Mouse (Mus musculus) mouse embryonic stem cell (cell line): ENCODE data around the gene Tgfbr1.

Experiments used
- in situ Hi-C, 2 experiments: fragments of 300-500 bp; cut with MboI; formaldehyde crosslinking; loops; 1 replicate in 1 of 2; 3 replicates in 1 of 2; pipeline ENCODE4 v1.14.3; 2019 to 2020; ENCODE audit warnings: low sequenced_read_pairs in 2 of 2, low pct_unique_long_range_greater_than_20kb in 1 of 2, mixed read lengths in 1 of 2; ENCODE audit not compliant: unreplicated experiment in 1 of 2

Tgfbr1 gene

DNA sequence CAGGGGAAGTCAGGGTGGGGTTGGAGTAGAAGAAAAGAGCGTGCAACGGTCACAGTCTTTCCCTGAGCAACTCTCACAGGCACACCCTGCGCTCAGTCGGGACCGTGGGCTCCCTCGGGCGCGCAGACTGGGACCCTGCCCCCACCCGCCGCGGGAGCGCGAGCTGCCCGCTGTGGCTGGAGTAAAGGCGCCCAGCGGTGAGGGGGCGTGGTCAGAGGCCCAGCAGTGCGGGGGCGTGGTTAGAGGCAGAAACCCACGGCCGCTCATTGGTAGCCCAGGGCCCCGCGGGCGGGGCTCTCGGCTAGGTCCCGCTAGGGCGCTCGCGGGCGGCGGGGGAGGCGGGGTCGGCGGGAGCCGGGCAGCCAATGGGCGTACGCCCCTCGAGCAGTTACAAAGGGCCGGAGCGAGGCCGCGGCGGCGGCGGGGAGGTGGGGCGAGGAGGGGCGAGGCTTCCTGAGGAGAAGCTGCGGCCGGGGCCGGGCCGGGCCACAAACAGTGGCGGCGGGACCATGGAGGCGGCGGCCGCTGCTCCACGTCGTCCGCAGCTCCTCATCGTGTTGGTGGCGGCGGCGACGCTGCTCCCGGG lies at the start of gene Tgfbr1:
TSS of gene Tgfbr1 (plus strand) at position 420 of the 586 bp plus-strand sequence.
- in situ Hi-C loops: no loop called here

DNA sequence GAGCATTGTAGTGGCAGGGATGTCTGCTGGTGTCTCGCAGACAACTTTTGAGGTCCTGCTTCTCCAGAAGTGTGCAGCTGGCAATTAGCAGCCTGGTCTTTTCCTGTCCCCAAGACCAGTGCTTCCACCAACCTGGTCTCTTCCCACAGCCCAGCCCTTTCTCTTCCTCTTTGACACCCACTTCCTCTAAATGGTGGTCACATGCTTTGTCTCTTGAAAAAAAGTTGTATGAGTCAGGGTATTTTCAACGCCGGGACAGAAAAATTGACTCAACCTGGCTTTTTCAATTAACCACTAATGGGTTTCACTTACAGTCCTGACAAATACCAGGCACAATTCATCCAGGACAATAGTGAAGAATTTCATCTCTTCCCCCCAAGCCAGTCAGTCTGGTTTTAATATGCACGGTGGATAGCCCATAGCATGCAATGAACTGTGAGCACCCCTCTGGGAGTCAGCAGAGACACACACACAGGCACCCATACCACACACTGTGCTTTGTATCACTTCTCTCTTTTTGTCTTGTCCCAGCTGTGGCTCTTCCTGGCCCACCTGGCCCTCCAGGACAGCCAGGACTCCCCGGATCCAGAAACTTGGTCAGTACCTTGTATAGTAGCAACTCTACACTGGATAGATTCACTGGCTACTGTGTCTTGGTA lies 49.6 kb upstream of the Tgfbr1 start:
- in situ Hi-C loops: no loop called here

DNA sequence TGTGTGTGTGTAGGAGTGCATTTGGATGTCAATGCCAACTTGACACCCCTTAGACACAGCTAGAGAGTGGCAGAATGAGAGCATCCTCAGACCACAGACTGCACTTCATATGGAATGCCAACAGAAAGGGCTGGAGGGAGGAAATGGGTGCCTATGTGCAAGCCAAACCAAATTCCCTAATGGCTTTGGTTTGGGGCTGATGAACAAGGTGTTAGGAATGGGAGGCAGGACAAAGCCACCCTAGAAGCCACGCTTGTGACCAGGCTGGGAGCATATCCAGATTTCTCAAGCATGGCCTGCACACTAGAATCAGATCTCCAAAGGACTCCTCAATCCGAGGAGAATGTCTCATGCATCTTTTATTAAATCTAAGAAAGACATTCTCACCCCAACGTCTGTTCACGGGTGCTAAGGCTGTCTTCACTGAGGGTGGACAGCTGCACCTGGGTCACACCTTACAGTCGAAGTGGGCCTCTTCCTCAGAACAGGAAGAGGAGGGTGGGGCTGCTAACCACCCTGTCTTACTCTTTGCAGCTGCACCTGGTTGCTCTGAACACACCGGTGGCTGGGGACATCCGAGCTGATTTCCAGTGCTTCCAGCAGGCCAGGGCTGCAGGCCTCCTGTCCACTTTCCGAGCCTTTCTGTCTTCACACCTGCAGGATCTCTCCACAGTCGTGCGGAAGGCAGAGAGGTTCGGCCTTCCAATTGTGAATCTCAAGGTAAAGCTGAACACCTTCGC lies 43.0 kb upstream of the Tgfbr1 start:
- in situ Hi-C loops: no loop called here

DNA sequence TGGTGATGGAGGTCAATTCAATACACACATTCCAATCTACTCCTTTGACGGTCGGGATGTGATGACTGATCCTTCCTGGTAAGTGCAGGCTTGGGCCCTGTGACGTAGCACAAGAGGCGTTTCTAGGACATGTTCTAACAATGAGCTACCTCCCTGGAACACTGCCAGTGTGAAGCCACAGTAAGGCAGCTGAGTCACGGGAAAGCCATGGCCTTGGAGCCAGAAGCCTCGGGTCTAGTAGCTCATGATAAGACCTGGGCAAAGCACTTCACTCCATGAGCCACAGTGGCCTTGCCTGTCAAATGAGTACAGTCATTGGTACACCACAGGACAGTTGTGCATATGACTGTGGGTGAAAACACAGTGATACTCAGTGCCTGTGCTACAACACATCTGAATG lies 42.2 kb upstream of the Tgfbr1 start:
- in situ Hi-C loops: no loop called here

DNA sequence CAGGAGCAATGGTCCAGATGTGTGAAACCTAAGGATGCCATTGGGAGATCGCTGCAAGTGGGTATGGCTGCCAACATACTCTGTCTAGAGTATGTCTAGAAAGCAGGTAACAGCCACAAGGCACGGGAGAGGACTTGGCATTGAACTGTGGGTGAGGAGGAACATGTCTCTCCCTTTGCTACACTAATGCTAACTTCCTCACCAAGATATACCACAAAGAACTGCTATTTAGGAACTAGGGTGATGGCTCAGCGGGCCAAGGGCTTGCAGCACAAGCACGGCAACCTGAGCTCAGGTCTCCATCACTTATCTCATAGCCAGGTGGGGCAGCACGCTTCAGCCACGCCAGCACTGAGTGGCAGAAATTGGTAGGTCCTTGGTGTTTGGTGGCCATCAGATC lies 41.6 kb upstream of the Tgfbr1 start:
- in situ Hi-C loops: no loop called here

DNA sequence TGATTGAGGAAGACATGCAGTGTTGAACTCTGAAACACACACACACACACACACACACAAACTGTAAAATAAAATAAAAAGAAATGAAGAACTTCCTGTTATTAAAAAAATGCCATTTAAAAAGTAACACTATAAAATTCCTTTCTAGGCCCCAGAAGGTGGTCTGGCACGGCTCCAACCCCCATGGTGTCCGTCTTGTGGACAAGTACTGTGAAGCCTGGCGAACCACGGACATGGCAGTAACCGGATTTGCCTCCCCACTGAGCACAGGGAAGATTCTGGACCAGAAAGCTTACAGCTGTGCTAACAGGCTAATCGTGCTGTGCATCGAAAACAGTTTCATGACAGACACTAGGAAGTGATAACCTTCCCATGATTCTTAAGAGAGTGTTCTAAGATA lies 41.1 kb upstream of the Tgfbr1 start:
- in situ Hi-C loops: no loop called here

DNA sequence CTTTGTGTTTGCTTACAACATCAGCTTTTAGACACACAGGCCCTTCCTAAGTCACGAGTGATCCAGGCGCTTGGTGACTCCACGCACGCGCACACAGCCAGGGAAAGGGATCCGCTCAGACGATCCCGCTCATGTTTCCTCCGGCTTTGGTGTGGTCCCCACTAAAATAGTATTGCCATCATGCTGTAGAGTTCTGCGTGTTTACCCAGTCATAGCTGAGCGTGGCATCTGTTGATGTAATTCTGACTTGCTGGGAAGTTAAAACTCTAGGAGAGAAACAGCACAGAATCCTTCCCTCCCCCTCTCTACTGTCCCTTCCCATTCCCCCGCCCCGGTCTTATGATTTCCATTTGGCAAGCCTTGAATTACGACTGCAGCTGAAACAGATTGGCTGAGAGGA lies 40.3 kb upstream of the Tgfbr1 start:
- in situ Hi-C loops: no loop called here

DNA sequence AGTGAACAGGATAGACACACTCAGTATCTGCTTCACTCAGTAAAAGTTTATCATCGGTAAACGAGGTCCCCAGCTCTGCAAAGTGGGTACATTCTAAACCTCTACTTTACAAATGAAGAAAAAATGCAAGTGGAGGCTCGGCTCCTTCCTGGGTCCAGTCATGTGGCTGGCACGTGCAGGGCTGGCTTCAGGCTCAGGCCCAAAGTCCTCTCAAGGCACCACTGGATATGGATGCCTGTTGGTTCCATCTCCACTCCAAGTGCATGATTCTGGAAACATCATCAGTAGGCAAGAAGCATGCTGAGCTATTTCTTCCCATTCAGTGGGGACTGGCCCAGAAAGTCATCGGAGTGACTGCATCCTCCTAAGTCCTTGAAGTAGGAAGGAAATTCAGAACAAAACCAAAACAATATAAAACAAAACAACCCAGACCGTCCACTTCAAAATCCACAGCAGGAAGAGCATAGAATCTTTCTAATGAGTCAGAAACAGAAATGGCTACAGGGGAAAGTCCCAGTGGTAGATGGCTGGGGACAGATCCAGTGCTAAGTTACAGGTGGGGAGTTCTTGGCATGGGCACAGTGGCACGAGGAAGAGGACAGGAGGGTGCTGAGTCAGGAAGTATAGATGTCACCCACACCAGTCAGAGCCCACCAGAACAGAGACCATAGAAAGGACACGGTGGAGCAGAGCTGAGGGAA lies 39.2 kb upstream of the Tgfbr1 start:
- in situ Hi-C loops: no loop called here

DNA sequence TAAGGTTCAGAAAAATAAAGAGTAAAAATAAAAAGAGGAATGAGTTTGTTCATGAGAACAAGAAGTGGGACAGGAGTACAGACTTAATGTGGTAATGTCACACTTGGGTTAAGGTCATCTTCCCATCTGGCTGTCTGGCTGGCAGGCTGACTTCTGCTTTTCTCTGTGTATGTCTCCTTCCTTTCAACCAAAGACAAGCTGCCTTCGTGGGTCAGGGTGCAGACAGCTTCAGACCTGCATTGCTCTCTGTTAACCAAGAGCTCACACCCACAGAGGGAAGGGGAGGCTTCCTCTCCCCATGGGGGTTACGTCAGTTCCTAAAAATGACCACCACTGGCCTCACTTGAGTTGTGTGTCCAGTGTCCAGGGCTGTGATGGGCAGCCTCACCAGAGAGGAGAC lies 37.6 kb upstream of the Tgfbr1 start:
- in situ Hi-C loops: no loop called here

DNA sequence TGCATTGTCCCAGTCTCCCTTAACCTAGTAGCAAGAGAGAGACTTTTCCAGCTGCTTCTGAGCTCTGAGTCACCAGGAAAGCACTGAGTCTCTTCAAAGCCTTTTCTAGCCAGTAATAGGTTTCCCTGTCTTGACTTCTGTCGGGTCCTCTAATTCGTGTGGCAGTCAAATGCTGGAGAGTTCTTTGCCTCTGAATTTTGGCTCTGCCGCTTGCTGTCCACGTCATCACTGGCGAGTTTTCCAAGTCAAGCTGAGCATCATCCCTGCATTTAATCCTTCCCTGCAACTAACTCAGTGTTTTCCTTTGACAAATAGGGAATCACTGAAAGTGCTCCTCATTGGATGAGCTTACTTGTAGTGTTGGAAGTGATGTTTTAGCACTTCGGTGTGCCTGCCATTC lies 36.6 kb upstream of the Tgfbr1 start:
- in situ Hi-C loops: no loop called here

DNA sequence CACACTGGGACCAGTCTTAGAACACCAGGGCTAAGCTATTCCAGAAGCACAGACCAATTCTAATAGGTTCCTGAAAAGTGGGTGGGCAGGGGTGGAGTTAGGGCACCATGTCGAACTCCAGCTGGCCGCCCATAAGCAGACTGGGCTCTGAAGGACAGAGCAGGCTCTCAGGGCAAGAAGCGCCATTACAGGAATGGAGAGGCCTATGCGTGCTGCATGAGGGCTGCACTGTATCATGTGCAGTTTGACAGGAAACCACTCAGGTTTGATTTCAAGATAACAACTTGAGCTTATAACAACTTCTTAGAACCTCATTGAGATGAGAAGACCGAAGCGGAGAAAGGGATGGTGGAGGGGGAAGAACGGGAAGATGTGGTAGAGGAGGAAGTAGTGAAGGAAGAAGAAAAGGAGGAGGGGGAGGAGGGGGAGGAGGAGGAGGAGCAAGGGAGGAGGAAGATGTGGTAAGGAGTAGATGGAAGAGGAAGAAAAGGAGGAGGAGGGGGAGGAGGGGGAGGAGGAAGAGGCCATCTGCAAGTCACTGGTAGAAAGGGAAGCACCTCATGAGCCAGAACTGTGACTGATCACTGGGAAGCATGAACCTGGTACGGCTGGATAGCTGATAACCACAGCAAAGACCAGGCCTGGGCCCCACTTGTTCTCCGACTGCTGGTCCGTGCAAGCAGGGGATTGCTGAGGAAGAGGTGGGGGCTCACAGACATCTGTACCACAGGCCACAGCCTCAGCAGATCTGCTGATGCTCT lies 33.3 kb upstream of the Tgfbr1 start:
- in situ Hi-C loops: no loop called here

DNA sequence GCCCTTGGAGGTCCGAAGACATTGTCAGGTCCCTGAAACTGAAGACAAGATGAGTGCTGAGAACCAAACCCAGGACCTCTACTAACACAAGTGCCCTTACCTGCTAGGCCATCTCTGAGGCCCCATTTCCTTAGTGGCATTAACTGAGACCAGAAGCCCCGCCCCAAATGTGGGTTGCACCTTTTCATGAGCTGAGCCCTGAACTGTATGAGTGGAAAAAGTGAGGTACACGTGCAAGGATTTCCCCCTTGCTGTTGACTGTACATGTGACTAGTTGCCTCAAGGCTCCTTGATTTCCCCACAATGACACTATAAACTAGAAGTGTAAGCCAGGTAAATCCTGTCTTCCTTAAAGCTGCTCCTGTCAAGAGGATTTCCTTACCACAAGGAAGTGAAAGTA lies 30.7 kb upstream of the Tgfbr1 start:
- in situ Hi-C loops: no loop called here

DNA sequence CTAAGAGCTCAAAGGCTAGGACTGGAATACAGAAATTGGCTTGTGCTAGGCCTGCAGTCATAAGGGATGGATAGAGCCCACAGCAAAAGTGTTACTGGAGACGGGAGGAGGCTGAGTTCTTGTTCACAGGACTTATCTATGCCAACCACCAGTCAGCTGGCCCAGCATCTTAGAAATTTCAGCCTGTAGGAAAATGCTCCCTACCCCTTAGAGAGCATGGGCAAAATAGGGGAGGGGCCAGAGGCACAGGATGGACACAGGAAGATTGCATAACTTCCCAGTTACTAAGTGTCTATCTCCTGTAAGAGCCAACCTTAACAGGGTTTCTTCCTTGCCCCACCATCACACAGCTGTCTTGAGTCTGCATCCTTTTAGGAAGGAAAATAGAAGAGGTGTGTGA lies 28.8 kb upstream of the Tgfbr1 start:
- in situ Hi-C loops: no loop called here

DNA sequence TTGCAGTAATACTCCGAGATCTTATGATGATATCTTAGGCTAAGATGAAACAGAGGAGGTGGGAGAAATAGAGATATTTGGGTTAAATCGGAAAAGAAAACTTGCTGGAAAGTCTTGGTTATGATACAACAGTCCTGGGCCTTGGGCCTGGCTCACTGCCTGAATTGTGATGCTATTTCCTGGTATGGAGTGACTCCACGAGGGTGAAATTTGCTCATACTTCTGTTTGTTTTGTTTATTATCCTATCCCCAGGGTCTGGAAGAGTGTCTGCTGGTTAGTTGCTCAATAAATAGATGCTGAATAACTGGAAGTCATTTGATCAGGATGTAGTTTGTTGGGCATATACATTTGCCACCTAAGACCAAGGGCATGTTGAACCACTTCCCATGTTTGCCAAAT lies 25.2 kb upstream of the Tgfbr1 start:
- in situ Hi-C loops: no loop called here

DNA sequence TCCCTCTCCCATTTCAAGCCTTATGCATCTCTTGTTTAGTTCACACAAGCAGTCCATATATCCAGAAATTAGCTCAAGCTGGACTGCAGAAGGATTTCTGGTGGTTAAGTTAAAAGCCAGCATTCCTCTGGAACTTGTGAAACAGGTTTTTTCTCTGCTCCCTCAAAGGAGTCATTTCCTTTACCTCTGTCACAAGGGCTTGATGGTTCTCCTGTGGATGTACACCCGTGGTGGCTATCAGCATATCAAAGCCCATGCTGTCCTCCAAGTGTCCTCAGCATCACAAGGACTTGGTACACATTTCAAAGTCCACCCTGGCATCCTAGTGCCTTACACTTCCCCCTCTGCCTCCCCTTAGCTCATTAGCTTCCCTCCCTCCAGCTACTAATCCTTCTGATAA lies 23.7 kb upstream of the Tgfbr1 start:
- in situ Hi-C loops: no loop called here

DNA sequence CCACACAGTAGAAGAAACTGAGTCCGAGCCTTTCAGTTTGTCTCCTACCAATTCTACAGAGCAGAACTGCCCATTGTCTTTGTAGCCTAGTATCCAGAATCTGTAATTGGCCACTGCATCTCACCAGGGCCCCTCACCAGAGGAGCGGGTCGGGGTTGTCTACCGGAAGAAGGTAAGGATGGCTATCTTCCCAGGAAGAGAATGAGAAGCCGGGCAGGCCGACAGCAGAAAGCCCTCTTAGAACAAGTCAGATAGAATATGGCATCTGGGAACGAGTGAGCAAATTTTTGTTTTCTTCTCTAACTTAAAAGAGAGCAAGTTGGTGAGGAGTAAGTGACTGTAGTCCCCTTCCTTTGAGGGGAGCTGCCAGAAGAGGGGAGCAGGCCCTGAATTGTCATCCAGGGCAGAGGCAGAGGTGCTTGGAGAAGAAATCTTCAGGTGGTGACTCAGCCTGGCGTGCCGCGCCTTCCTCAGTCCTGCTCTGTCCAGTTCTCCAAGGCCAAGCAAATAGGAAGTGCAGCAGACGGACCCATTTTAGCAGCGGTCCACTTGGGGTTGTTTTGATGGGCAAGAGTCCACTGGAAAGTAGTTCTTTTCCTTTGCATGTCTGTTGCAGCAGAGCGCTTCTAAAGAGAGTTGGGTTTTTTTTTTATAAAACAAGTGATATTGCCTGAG lies 22.5 kb upstream of the Tgfbr1 start:
- in situ Hi-C loops: no loop called here

DNA sequence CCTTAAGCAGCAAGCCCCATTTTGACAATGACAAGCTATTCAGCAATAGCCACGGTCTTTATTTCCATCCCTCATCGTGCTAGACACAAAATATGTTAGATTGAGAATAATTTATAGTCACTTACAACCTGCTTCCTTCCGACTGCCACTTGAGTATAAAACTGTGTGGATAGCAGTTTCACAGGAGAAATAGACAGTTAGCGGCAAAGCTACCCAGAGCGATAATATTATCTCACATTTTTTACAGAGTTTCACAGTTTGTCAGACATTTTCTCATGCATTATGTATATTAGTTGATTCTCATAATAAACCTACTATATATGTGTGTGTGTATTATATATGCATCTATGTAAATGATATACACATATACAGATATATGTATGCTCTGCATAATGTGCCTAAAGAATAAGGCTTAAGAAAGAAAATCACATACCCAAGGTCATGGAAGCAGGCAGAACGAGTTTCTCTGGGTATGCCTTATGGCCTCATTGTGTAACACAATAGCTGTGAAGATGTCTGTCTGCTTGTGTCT lies 20.1 kb upstream of the Tgfbr1 start:
- in situ Hi-C loops: no loop called here

DNA sequence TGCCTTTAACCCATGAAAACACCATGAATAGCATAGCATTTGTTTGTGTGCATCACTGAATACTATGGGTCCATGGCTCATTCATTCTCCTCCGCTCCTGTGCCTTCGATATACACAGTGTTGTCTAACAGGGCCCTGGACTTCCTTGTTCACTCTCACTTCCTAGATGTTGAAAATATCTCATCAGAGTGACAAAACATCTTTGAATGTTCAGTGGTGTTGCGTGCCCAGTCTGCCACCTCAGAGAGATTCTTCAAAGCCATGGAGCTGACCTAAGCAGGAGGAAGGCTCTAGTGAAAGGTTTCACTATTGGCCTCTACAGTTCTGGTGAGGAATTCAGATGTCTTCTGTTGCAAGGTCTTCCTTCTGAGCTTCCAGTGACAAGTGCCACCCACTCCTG lies 19.5 kb upstream of the Tgfbr1 start:
- in situ Hi-C loops: no loop called here
